25 mouse cellular contexts compared by ENCODE assay signal in the genomic region with DNA sequence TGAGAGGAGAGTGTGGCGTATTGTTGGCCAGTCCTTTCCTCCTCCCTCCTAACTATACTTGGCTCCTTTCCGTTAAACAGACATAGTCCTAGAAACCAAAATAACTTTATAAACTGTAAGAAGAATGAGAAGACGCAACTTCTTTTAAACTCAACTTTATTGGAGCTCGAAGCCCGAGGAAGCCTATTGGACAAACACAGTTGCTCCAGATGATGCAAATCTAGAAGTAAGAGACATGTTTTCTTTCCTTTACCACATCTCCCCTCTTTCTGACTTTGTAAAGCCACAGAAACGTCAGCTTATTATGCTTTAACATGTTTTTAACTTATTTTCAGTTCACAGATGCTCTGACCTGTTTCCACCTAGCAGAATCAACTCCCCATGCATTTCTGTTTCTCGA. TPM values are rescaled to one million over a fixed set of nuclear protein-coding genes. Genes with fewer than 3 reads are reported as not detected.
"Had no signal": no experiment of that assay in that cellular context is flagged by ENCODE, and none has a peak within 500 bp of the region (broad histone marks: within the 10 kb centered on the region; RNA-seq: fewer than 3 reads in every experiment).

A gene (plus strand): TSS at position 20 of the 400 bp plus-strand sequence.

- H3K36me3 ChIP-seq: midbrain, embryonic 13.5 days; midbrain, embryonic 15.5 days; neural tube, embryonic 13.5 days; neural tube, embryonic 15.5 days; stomach, embryonic 15.5 days had no signal

- H3K9me3 ChIP-seq: megakaryocyte, embryonic 14.5 days; midbrain, embryonic 13.5 days; midbrain, embryonic 15.5 days; neural tube, embryonic 13.5 days; neural tube, embryonic 15.5 days; stomach, embryonic 15.5 days had no signal

- H3K27me3 ChIP-seq: megakaryocyte, embryonic 14.5 days; midbrain, embryonic 13.5 days; midbrain, embryonic 15.5 days; neural tube, embryonic 13.5 days; neural tube, embryonic 15.5 days; stomach, embryonic 15.5 days had no signal

- H3K27ac ChIP-seq: macrophage; midbrain, embryonic 13.5 days; midbrain, embryonic 15.5 days; neural tube, embryonic 13.5 days; neural tube, embryonic 15.5 days; stomach, embryonic 15.5 days; stomach, postnatal 0 days had no signal

- ATAC-seq: midbrain, embryonic 13.5 days; midbrain, embryonic 15.5 days had no signal

- DNase-seq: lung, adult 18-20 months; lung, embryonic 14.5 days; lung, postnatal 10 days; retina, postnatal 1 day; right cerebral cortex, adult 18-20 months; right cerebral cortex, postnatal 25 days; right cerebral cortex, postnatal 4 days; spleen, adult 18-20 months; thymus, adult 2 months; thymus, postnatal 14 days; thymus, postnatal 36 days had no signal

- H3K9ac ChIP-seq: lung, embryonic 14.5 days; midbrain, embryonic 13.5 days; midbrain, embryonic 15.5 days; neural tube, embryonic 13.5 days; neural tube, embryonic 15.5 days; stomach, embryonic 15.5 days had no signal

- H3K4me1 ChIP-seq: megakaryocyte, embryonic 14.5 days; midbrain, embryonic 13.5 days; midbrain, embryonic 15.5 days; neural tube, embryonic 13.5 days; neural tube, embryonic 15.5 days; stomach, embryonic 15.5 days had no signal

- H3K4me3 ChIP-seq: megakaryocyte, embryonic 14.5 days; midbrain, embryonic 13.5 days; midbrain, embryonic 15.5 days; myocyte; neural tube, embryonic 13.5 days; neural tube, embryonic 15.5 days; stomach, embryonic 15.5 days had no signal

- H3K4me2 ChIP-seq: lung, embryonic 14.5 days; midbrain, embryonic 11.5 days; midbrain, embryonic 13.5 days; midbrain, embryonic 15.5 days; neural tube, embryonic 13.5 days; neural tube, embryonic 15.5 days; stomach, embryonic 15.5 days had no signal

RNA-seq across cellular contexts. Expression of the gene that starts here (rescaled TPM):
- total RNA-seq: midbrain, postnatal 0 days had no signal
- polyA plus RNA-seq: liver, embryonic 16.5 days; lung, embryonic 14.5 days; macrophage; midbrain, embryonic 11.5 days; midbrain, embryonic 13.5 days; midbrain, embryonic 15.5 days; midbrain, postnatal 0 days; myocyte; neural tube, embryonic 11.5 days; neural tube, embryonic 13.5 days; neural tube, embryonic 15.5 days; stomach, embryonic 15.5 days; stomach, postnatal 0 days; testis, adult 2 months had no signal
